Mouse (Mus musculus) heart, postnatal 14 days (tissue): ENCODE measurements around the gene Tlr9. TPM values are rescaled to one million over a fixed set of nuclear protein-coding genes. Genes with fewer than 3 reads are reported as not detected.

Experiments
- DNase-seq, 2 experiments: peaks; one replicate each; pipeline ENCODE4 v3.0.0; 2021 to 2022
- intact Hi-C: fragments of 180-260 bp; cut with DNase I; formaldehyde crosslinking; loops from one replicate; pipeline ENCODE4 v1.15.1; 2025
- total RNA-seq, 2 experiments: library from RNA; stranded (reverse); gene quantifications; 2 replicates each; pipeline ENCODE4 v1.2.3; 2021

The Tlr9 gene
- total RNA-seq, 2 experiments from 2014 or later = 0.55 to 0.88 TPM

DNA sequence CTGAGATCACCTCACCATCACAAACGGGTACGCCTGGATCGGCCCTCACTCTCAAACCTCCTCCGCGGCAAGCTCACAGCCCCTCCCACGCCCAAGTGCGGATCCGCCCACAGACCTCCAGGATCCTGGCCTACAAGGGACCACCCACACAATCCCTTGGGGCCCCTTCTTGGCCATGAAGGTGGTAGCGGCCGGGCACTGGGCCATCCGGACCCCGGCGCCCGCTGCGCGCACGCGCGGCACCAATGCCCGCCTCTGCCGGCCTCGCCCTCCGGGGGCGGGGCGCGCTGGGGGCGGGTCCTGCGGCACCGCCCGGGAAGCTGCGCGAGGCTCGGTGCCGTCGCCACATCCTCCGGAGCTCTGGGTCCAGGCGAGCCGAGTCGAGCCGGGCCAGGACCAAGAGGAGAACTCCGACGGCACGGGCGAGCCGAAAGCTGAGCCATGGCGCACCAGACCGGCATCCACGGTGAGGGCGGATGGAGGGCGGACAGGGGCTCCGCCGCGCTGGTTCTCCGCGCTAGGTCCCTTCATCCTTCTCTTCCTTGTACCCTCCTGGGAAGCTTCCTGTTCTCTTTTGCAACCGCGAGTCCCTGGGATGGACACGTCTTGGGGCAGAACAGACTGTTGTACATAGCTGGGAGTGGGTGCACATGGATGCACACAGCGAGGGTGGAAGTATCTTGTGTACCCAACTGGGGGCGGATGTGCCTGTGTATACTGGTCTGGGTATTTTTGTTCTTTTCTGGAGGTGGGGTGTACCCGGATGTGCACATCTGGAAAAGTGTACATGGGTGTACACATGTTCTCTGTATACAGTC is 19.4 kb upstream of the Tlr9 start, which contains the start of gene Twf2:
Twf2 (plus strand) TSS at position 290 of the 818 bp plus-strand sequence.
- intact Hi-C loops = no loop called here
- peak; percentile 94 to 97 for DNase-seq

DNA sequence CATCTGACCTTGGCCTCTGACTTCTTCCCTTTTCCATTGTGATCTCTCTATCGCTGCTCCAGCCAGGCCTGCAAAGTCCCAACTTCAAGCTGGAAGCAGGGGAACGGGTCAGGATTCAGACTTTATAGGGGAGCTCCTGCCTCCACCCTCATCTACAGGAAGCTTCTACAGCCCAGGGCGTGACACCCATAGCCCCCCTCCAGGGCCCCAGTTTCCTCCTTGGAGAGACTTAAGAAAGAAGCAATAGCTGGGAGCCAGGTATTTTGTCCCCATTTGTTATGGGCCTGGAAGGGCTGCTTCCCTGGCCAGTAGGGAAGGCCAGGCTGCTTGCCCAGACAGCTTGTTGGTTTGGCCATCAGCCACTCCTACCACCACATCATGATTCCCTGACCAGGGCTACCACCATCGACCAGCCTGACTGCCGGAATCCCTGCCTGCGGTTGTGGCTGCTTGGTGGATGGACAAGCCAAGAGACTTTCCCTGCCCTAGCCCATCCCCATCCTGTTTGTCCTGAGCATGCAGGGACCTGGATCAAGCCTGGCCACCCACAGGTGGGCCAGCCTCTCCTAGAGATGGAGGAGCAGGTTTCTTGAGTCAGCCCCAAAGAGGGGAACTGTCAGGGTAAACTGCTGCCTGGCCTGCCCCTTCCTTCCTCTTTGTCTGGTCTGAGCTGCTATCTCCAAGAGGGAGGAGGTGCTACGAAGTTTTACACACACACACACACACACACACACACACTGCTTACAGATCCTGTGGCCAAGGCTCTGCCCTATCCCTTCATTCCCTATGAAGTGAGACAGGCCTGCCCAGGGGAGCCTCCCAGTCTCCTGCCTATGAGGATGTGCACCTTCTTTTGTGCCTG is 18.2 kb upstream of the Tlr9 start:
- peak in 1 of 2 experiments; percentile 48 for DNase-seq
- intact Hi-C loops = no loop called here

DNA sequence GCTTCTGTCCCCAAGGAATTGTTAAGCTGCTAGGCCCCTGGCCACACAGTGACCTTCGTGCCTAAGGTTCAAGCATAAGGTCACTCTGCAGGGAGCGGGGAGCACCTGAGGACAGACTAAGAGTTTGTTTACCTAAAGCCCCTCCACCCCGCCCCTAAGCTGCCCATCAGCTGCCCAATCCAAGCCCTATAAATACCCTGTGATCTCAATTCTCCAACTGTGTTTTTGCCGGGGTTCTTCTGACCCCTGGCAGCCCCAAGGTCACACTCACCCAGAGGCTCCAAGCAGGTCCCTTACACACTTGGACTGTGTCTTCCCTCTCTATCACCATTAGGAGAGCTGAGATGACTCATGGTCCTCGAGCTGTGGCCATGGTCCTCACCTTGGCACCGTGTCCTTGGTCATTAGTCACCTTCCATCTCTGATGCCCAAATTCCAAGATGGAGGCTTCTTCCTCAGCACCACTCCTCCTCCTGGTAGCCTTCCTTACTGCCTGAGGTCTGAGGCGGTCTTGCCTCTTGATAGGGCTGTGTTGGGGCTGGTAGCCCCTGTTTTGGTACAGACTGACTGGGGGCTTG is 16.6 kb upstream of the Tlr9 start:
- intact Hi-C loops = no loop called here
- no peak for DNase-seq

DNA sequence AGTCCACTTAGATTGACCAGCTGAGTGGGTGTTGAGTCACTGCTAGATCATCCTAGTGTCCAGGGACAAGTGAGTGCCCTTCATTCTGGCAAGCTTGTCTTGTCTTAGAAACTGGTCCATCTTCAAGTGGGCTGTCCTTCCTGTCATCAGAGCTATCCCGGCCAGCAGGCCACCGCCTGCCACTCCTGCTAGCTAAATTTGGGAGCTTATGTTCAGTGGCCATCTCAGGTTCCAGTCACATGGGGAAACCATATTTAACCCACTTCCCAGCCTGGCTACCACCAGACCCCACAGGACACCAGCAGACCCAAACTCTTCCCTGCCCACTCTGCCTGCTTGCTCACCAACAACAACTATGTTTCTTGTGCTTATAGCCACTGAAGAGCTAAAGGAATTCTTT is 15.9 kb upstream of the Tlr9 start:
- DNase-seq = peak in 1 of 2 experiments; percentile 55
- intact Hi-C loops = no loop called here

- intact Hi-C loops = no loop called here
Measured at GRCm38 (mm10) chr9:106208181-106208580, 14.2 kb upstream of the Tlr9 start.

DNA sequence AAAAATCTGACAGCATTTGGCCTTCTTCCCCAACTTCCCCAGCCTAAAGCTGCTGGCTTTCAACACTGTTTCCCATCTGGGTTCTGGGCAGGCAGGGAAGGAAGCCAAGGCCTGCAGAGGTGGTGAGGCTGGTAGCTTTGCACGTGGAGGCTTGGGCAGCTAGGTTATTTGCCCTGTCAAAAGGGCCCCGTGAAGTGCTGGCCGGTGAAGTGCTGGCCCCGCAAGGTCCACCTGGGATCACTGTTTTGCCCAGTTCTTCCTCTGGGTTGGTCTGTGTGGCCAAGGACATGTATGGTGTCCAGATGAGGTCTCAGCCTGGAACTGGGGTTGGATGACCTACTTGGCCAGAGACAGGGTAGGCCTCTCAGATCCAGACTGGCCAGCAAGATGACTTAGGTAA is 12.4 kb upstream of the Tlr9 start:
- intact Hi-C loops = loop anchor here (5.0 kb wide), 1 partner anchor 53 kb away; the partner anchor contains the start of gene Glyctk
- peak in 1 of 2 experiments; percentile 34 for DNase-seq

More at GRCm38 (mm10) chr9:106208181-106208580, 14.2 kb upstream of the Tlr9 start:
- peak in 1 of 2 experiments; percentile 45 for DNase-seq

GRCm38 (mm10) chr9:106210853-106211609 is 11.4 kb upstream of the Tlr9 start:
- no peak for DNase-seq

GRCm38 (mm10) chr9:106211680-106212593 is 10.5 kb upstream of the Tlr9 start:
- DNase-seq = peak; percentile 87 to 92
- intact Hi-C loops = loop anchor here (2.0 to 5.0 kb wide), 4 partner anchors 35 to 69 kb away; partner anchors contain the start of genes Glyctk, Poc1a and Wdr82

More at GRCm38 (mm10) chr9:106210853-106211609, 11.4 kb upstream of the Tlr9 start:
- intact Hi-C loops = loop anchor here (5.0 kb wide), 1 partner anchor 54 kb away; the partner anchor contains the start of gene Glyctk

- DNase-seq = no peak
- intact Hi-C loops = loop anchor here (2.0 to 5.0 kb wide), 4 partner anchors 34 to 68 kb away; partner anchors contain the start of genes Glyctk, Poc1a and Wdr82
Measured at GRCm38 (mm10) chr9:106212594-106212981, 9.8 kb upstream of the Tlr9 start.

GRCm38 (mm10) chr9:106215341-106216125 is 6.9 kb upstream of the Tlr9 start:
- DNase-seq = no peak
- intact Hi-C loops = no loop called here

GRCm38 (mm10) chr9:106216971-106217370 is 5.4 kb upstream of the Tlr9 start:
- DNase-seq = no peak
- intact Hi-C loops = no loop called here

DNA sequence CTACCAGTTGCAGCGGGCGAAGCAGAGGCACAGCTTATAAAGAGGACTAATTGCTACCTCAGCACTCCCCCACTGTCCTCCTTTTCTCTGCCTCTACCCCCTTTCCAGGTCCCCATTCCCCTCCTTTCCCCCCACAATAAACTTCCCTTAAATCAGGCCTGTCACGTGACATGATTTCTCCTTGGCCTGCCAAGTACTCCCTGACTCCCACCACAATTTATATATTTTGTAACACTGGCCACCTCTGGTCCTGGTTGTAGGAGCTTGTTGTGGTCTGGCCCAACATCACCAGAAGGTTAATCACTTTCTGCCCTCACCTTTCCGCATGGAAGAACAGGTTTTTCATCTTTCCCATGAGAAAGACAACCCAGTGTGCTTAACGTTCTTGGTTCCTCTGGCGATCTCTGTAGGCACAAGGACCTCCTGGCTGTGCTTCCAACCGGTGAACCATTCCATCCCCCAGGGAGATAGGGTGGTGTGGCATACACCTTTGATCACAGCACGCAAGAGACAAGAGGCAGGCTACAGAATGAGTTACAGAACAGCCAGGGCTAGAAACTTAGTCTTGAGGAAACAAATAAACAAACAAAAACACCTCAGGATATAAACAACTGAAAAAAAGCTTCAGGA is 1.4 kb upstream of the Tlr9 start:
- no peak for DNase-seq
- intact Hi-C loops = no loop called here

GRCm38 (mm10) chr9:106222994-106223393 is 596 bp downstream of the Tlr9 start:
- intact Hi-C loops = no loop called here

GRCm38 (mm10) chr9:106225469-106226150 is 3.2 kb downstream of the Tlr9 start:
- intact Hi-C loops = no loop called here

More at GRCm38 (mm10) chr9:106222994-106223393, 596 bp downstream of the Tlr9 start:
- no peak for DNase-seq

GRCm38 (mm10) chr9:106226151-106226682 is 3.8 kb downstream of the Tlr9 start:
- DNase-seq = peak; percentile 58 to 59
- intact Hi-C loops = no loop called here

More at GRCm38 (mm10) chr9:106225469-106226150, 3.2 kb downstream of the Tlr9 start:
- no peak for DNase-seq

- intact Hi-C loops = no loop called here
- no peak for DNase-seq
Measured at GRCm38 (mm10) chr9:106227790-106228429, 5.5 kb downstream of the Tlr9 start.
